Mouse (Mus musculus) myocyte (in vitro differentiated cells): ENCODE measurements around the gene Ncor2.

Source experiments
- CEBPB ChIP-seq: IDR thresholded peaks from 2 replicates; pipeline ENCODE4 v1.6.1; 2011; ENCODE audit warnings: mild to moderate bottlenecking, moderate library complexity; ENCODE audit not compliant: poor library complexity, insufficient read depth, severe bottlenecking
- E2F4 ChIP-seq: IDR thresholded peaks from one replicate; pipeline ENCODE4 v1.6.1; 2011; ENCODE audit warnings: mild to moderate bottlenecking, control low read depth, moderate library complexity; ENCODE audit not compliant: insufficient read depth
- MAX ChIP-seq: IDR thresholded peaks from one replicate; pipeline ENCODE4 v1.6.1; 2011; ENCODE audit warnings: low read depth, mild to moderate bottlenecking, control low read depth
- MYOD1 ChIP-seq, 3 experiments: IDR thresholded peaks; one replicate each; pipeline ENCODE4 v1.6.1; 2011; ENCODE audit warnings: control low read depth in 2 of 3, low read depth in 2 of 3, mild to moderate bottlenecking in 2 of 3, moderate library complexity in 1 of 3; ENCODE audit not compliant: insufficient read length in 2 of 3, control insufficient read depth in 1 of 3
- MYOG ChIP-seq, 3 experiments: IDR thresholded peaks; one replicate each; pipeline ENCODE4 v1.6.1; 2011; ENCODE audit warnings: control low read depth in 2 of 3, low read depth in 2 of 3, mild to moderate bottlenecking in 2 of 3; ENCODE audit not compliant: insufficient read length in 2 of 3, control insufficient read depth in 1 of 3, insufficient read depth in 1 of 3
- POLR2A ChIP-seq: IDR thresholded peaks from one replicate; pipeline ENCODE4 v1.6.1; 2011; ENCODE audit warnings: low read depth, mild to moderate bottlenecking, control low read depth, moderate library complexity; ENCODE audit not compliant: insufficient read length
- POLR2AphosphoS2 ChIP-seq: IDR thresholded peaks from one replicate; pipeline ENCODE4 v1.6.1; 2011; ENCODE audit warnings: low read depth, control low read depth; ENCODE audit not compliant: insufficient read length
- SRF ChIP-seq: IDR thresholded peaks from one replicate; pipeline ENCODE4 v1.6.1; 2011; ENCODE audit warnings: low read depth; ENCODE audit not compliant: control insufficient read depth, insufficient read length
- TCF12 ChIP-seq: IDR thresholded peaks from one replicate; pipeline ENCODE4 v1.6.1; 2011; ENCODE audit warnings: mild to moderate bottlenecking, control low read depth; ENCODE audit not compliant: poor library complexity, insufficient read depth, severe bottlenecking
- TCF3 ChIP-seq: IDR thresholded peaks from one replicate; pipeline ENCODE4 v1.6.1; 2011; ENCODE audit warnings: low read depth, control low read depth; ENCODE audit not compliant: insufficient read length
- USF1 ChIP-seq: IDR thresholded peaks from one replicate; pipeline ENCODE4 v1.6.1; 2011; ENCODE audit warnings: low read depth, mild to moderate bottlenecking, control low read depth, moderate library complexity

DNA sequence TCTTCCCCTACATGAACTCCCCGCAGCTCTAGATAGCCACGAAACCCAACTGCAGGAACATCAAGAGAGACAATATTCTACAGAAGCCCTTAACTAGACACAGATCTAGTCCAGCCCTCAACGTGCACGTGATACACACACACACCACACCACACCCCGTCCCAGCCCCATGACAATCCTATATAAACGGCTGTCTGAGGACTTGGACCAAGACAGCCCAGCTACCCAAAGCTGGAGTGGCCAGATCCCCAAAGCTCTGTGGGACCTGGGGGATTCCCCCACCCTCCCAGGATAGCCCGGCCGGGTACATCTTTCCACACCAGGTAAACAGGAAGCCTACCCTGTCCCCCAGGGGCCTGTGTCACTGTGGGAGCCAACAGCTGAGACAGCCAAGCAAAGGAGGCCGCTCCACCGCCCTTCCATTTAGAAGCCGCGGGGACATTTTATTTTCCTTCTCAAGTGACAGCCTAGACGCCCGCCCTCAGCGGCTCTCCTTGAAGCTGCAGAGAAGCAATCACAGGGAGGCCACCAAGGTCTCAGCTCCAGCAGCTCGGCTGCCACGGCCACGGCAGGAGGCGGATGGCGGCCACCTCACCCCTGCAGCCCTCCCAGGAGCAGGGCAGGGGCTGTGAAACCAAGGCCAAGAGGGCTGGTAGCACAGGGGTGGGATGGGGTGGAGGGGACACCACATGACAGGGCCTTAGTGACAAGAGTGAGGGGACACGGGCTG, 20.6 kb downstream of the Ncor2 start:
- TF ChIP-seq E2F4 = no peak
- TF ChIP-seq POLR2AphosphoS2 = no peak
- TF ChIP-seq POLR2A = no peak
- peak in 1 of 3 experiments; percentile 48 for TF ChIP-seq MYOG (IDR thresholded peaks at IDR 0.05; ENCODE audit: control insufficient read depth in 1 of 3, insufficient read depth in 1 of 3, insufficient read length in 2 of 3, low read depth in 2 of 3)
- no peak for TF ChIP-seq CEBPB
- TF ChIP-seq MYOD1 (IDR thresholded peaks at IDR 0.05; ENCODE audit: control insufficient read depth in 1 of 3, insufficient read length in 2 of 3, low read depth in 2 of 3) = peak in 1 of 3 experiments; percentile 37
- TF ChIP-seq MAX = no peak
- TF ChIP-seq USF1 = no peak
- no peak for TF ChIP-seq TCF12
- TF ChIP-seq TCF3 = no peak
- no peak for TF ChIP-seq SRF
